Mouse (Mus musculus) small intestine, adult 2 months (tissue): ENCODE data around the gene Timm10.

Experiments used
- CTCF ChIP-seq: fragments of 200-500 bp; IDR thresholded peaks from 2 replicates; pipeline ENCODE4 v1.5.1; 2012; ENCODE audit warnings: low read depth, mild to moderate bottlenecking, control low read depth, inconsistent platforms, low read length, moderate library complexity, mixed read lengths; ENCODE audit not compliant: insufficient replicate concordance, insufficient read length; ENCODE audit errors: extremely low read depth
- POLR2A ChIP-seq: fragments of 200-500 bp; IDR thresholded peaks from 2 replicates; pipeline ENCODE4 v1.6.1; 2012; ENCODE audit warnings: low read depth, mild to moderate bottlenecking, control low read depth, inconsistent platforms, low read length, moderate library complexity

DNA sequence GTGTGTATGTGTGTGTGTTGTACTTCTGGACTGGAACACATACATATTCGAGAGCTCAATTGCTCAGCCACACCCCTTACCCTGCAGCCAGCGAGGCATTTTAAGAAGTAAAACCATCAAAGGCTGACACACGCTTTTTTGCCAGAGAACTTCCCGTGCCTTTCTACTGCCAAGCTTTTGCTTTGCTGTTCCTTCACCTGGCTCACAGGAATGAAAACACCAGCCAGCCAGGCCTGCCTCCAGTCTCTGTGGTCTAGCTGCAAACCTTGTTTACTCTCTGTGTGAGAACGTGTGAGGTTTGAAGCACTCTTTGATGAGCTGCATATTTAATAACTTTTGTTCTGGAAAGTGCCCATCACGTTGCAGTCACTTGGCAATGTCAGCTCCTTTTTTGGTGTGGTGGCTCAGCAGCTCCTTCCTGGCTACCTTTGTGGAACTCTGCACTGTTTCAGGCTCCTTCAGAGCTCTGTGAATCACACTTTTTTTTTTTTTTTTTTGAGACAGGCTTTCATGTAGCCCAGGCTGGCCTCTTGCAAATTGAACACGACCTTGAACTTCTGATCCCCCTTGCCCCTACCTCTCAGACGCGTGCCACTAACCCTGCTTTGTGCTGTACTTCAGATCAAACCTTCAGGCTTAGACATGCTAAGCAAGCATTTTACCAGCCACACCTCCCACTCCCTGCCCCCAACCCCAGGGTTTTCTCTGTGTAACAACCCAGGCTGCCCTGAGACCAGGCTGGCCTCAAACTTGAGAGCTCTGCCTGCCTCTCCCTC is 11.2 kb downstream of the Timm10 start:
- TF ChIP-seq CTCF: no peak
- TF ChIP-seq POLR2A: no peak
